Mouse (Mus musculus) left cerebral cortex, adult 2 months (tissue): Measurements from ENCODE around the gene Gm10665. TPM values are rescaled to one million over a fixed set of nuclear protein-coding genes. Genes with fewer than 3 reads are reported as not detected.
"Not testable (repeated sequence)": the region's sequence is repeated elsewhere in the genome, so short reads cannot be mapped to it uniquely, and the experiment has no call there.

ENCODE experiments used
- DNase-seq, 2 experiments: peaks; one replicate each; pipeline ENCODE4 v3.0.0; 2021 to 2022; ENCODE audit warnings: low spot score in 2 of 2, mixed read lengths in 1 of 2; ENCODE audit errors: extremely low spot score in 1 of 2
- H3K27ac ChIP-seq: fragments of 200-600 bp; 2 replicates; pipeline ENCODE4 v1.8.1; 2022
- H3K4me3 ChIP-seq: fragments of 200-600 bp; 2 replicates; pipeline ENCODE4 v1.8.1; 2022
- intact Hi-C: fragments of 180-260 bp; cut with DNase I; formaldehyde crosslinking; loops from one replicate; pipeline ENCODE4 v1.15.1; 2025
- long read RNA-seq, 2 experiments: library from polyadenylated mRNA; stranded (forward); transcript quantifications; one replicate each; pipeline ENCODE4 v2.0.0; 2021; ENCODE audit warnings: borderline mapping rate in 2 of 2
- total RNA-seq, 2 experiments: library from RNA; stranded (reverse); gene quantifications; 2 replicates each; pipeline ENCODE4 v1.2.3; 2021

Gm10665 gene
- total RNA-seq: not detected
- long read RNA-seq, experiment 1: 0 reads
- long read RNA-seq, experiment 2: 0 reads

- intact Hi-C loops, H3K4me3 ChIP-seq, DNase-seq, H3K27ac ChIP-seq: not testable (repeated sequence)
Measured at GRCm38 (mm10) chr7:22463975-22464374, at the start of gene Gm10665. Gene Gm10665 (minus strand): TSS chr7:22464075.

GRCm38 (mm10) chr7:22499578-22499977, 35.7 kb upstream of the Gm10665 start, which contains the start of gene Vmn1r151:
Gene Vmn1r151 (minus strand): TSS chr7:22499678.
- H3K4me3 ChIP-seq, intact Hi-C loops, H3K27ac ChIP-seq: not testable (repeated sequence)

DNA sequence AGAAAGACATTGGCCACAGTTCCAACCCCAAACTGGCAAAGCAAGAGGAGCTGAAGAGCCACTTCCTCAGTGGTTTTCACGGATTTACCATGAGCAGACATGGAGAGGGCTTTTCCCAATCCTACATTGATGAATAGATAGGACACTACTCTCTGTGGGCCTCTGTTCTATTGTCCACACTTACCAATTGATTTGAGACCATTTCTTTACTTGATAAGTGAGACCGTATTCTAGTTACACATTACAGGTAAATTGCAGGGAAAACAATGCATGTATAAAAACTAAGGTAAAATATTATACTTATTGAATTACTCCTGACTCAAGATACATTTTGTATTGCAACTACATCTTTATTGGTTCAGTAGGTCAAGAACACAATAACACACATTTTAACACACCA, 25.7 kb downstream of the Gm10665 start, which contains the start of gene Vmn1r149:
TSS of gene Vmn1r149 (minus strand) at position 101 of the 400 bp plus-strand sequence.
- H3K27ac ChIP-seq, H3K4me3 ChIP-seq, intact Hi-C loops, DNase-seq: not testable (repeated sequence)

More at GRCm38 (mm10) chr7:22499578-22499977, 35.7 kb upstream of the Gm10665 start, which contains the start of gene Vmn1r151:
- DNase-seq: not testable (repeated sequence)

- DNase-seq, intact Hi-C loops, H3K27ac ChIP-seq, H3K4me3 ChIP-seq: not testable (repeated sequence)
Measured at GRCm38 (mm10) chr7:22413283-22413682, 50.6 kb downstream of the Gm10665 start, which contains the start of gene Vmn1r148. Gene Vmn1r148 (plus strand): TSS chr7:22413583.

Other genes starting within 250 kb of the Gm10665 start
- not detected for gene Gm8453, start 234.6 kb downstream of the Gm10665 start, total RNA-seq
- not detected for gene Gm4187, start 134.4 kb downstream of the Gm10665 start, total RNA-seq
- not detected for gene Gm8660, start 93.0 kb downstream of the Gm10665 start, total RNA-seq
- gene Vmn1r148, start 50.5 kb downstream of the Gm10665 start, total RNA-seq: not detected
- gene Vmn1r149, start 25.8 kb downstream of the Gm10665 start, total RNA-seq: not detected
- not detected for gene Vmn1r151, start 35.6 kb upstream of the Gm10665 start, total RNA-seq
- not detected for gene Vmn1r152, start 58.9 kb upstream of the Gm10665 start, total RNA-seq
- gene Gm8677, start 70.8 kb upstream of the Gm10665 start, total RNA-seq: not detected
- gene Gm4201, start 101.3 kb upstream of the Gm10665 start, total RNA-seq: not detected
- not detected for gene Gm4565, start 124.1 kb upstream of the Gm10665 start, total RNA-seq
- gene Vmn1r155, start 193.9 kb upstream of the Gm10665 start, total RNA-seq: not detected
- not detected for gene Gm8693, start 228.2 kb upstream of the Gm10665 start, total RNA-seq